Mouse (Mus musculus) ES-E14 (cell line): ENCODE results near the gene Ppm1n. TPM values are rescaled to one million over a fixed set of nuclear protein-coding genes. Genes with fewer than 3 reads are reported as not detected.

Experiments
- DNase-seq: peaks from one replicate; pipeline ENCODE4 v3.0.0-alpha.2; 2013; ENCODE audit warnings: low read depth, low spot score
- H3K27ac ChIP-seq: 2 replicates; pipeline ENCODE4 v1.5.1; 2012; ENCODE audit warnings: low read depth, mild to moderate bottlenecking, low read length, moderate library complexity, mixed read lengths; ENCODE audit not compliant: poor library complexity, insufficient read depth, severe bottlenecking
- H3K36me3 ChIP-seq: 2 replicates; pipeline ENCODE4 v1.6.1; 2012; ENCODE audit warnings: mild to moderate bottlenecking, low read length, moderate library complexity, mixed read lengths; ENCODE audit not compliant: control insufficient read depth, poor library complexity, insufficient read depth, severe bottlenecking
- H3K4me1 ChIP-seq, 2 experiments: fragments of 150-350 bp in 1 of 2; sonication (generic) in 1 of 2; 2 replicates each; pipeline ENCODE4 v1.6.1; 2012; ENCODE audit warnings: low read length in 2 of 2, mild to moderate bottlenecking in 1 of 2, mixed read lengths in 1 of 2; ENCODE audit not compliant: control insufficient read depth in 2 of 2, insufficient read depth in 2 of 2, poor library complexity in 1 of 2
- H3K4me3 ChIP-seq, 2 experiments: fragments of 150-350 bp in 1 of 2; sonication (generic) in 1 of 2; 2 replicates each; pipeline ENCODE4 v1.5.1; 2012; ENCODE audit warnings: low read length in 2 of 2, low read depth in 1 of 2, mild to moderate bottlenecking in 1 of 2, mixed read lengths in 1 of 2; ENCODE audit not compliant: insufficient read depth in 1 of 2, poor library complexity in 1 of 2, severe bottlenecking in 1 of 2
- H3K9ac ChIP-seq: 2 replicates; pipeline ENCODE4 v1.6.1; 2012; ENCODE audit warnings: low read depth, mild to moderate bottlenecking, low read length, mixed read lengths; ENCODE audit not compliant: poor library complexity, insufficient read depth, severe bottlenecking
- H3K9me3 ChIP-seq: fragments of 150-350 bp; sonication (generic); 2 replicates; pipeline ENCODE4 v1.6.1; 2012; ENCODE audit warnings: low read depth, mild to moderate bottlenecking, low read length; ENCODE audit not compliant: control insufficient read depth, insufficient read depth
- CHD2 ChIP-seq: IDR thresholded peaks from 2 replicates; pipeline ENCODE4 v1.6.1; 2014; ENCODE audit warnings: mild to moderate bottlenecking, low read depth, low read length, inconsistent platforms
- HCFC1 ChIP-seq: IDR thresholded peaks from 2 replicates; pipeline ENCODE4 v1.6.1; 2012; ENCODE audit warnings: low read length, inconsistent platforms, borderline replicate concordance; ENCODE audit not compliant: insufficient read depth
- MAFK ChIP-seq: IDR thresholded peaks from 2 replicates; pipeline ENCODE4 v1.6.1; 2014; ENCODE audit warnings: mild to moderate bottlenecking, low read depth, low read length, inconsistent platforms; ENCODE audit not compliant: insufficient read depth
- ZC3H11A ChIP-seq: IDR thresholded peaks from 2 replicates; pipeline ENCODE4 v1.6.1; 2012; ENCODE audit warnings: low read depth, mild to moderate bottlenecking, inconsistent platforms, low read length, borderline replicate concordance
- ZNF384 ChIP-seq: IDR thresholded peaks from 2 replicates; pipeline ENCODE4 v1.6.1; 2012; ENCODE audit warnings: low read depth, low read length, inconsistent platforms
- in situ Hi-C, 2 experiments: fragments of 600-800 bp; cut with MboI; formaldehyde crosslinking; loops; one replicate each; pipeline ENCODE4 v1.15.1; 2025; ENCODE audit warnings: low sequenced_read_pairs in 2 of 2, inconsistent platforms in 1 of 2; ENCODE audit not compliant: unreplicated experiment in 2 of 2
- total RNA-seq: library from RNA; depleted of rRNA; stranded (reverse); fragments of 300-350 nt; gene quantifications from 2 replicates; pipeline ENCODE4 v1.2.3, GENCODE M21; 2012

The Ppm1n gene
- total RNA-seq, 1 experiment, result 2.9 TPM

GRCm38 (mm10) chr7:19326359-19326758 lies 46.5 kb upstream of the Ppm1n start:
- Histone ChIP-seq H3K36me3 (no peaks in the 10 kb centered on the region), H3K9me3 (no peaks in the 10 kb centered on the region), H3K4me1 (peaks cover 0 to 10% of the 10 kb centered on the region in 2 experiments; a peak in 2 of 4 replicates), H3K4me3 (peak overlapping the region; percentile 4 to 44; a peak in 3 of 4 replicates), H3K27ac (no peak overlapping the region), H3K9ac (no peak overlapping the region)
- in situ Hi-C loops, result no loop called here
- peak; percentile 82 for DNase-seq
- TF ChIP-seq HCFC1, result no peak
- TF ChIP-seq CHD2, result no peak
- TF ChIP-seq ZC3H11A, result no peak
- no peak for TF ChIP-seq ZNF384
- TF ChIP-seq MAFK, result no peak

- no peak for DNase-seq
- Histone ChIP-seq H3K9me3 (no peaks in the 10 kb centered on the region), H3K9ac (no peak overlapping the region), H3K27ac (no peak overlapping the region), H3K4me1 (peaks cover 0 to 10% of the 10 kb centered on the region in 2 experiments; a peak in 2 of 4 replicates), H3K4me3 (no peak overlapping the region), H3K36me3 (no peaks in the 10 kb centered on the region)
- TF ChIP-seq ZC3H11A, result no peak
- no peak for TF ChIP-seq CHD2
- TF ChIP-seq MAFK, result no peak
- no peak for TF ChIP-seq ZNF384
- TF ChIP-seq HCFC1, result no peak
- in situ Hi-C loops, result no loop called here
Measured at GRCm38 (mm10) chr7:19325262-19326199, 45.7 kb upstream of the Ppm1n start.

- DNase-seq, result no peak
- Histone ChIP-seq H3K4me3 (no peak overlapping the region), H3K9ac (no peak overlapping the region), H3K36me3 (no peaks in the 10 kb centered on the region), H3K4me1 (peaks cover 0 to 13% of the 10 kb centered on the region in 2 experiments; a peak in 2 of 4 replicates), H3K9me3 (no peaks in the 10 kb centered on the region), H3K27ac (no peak overlapping the region)
- in situ Hi-C loops, result no loop called here
- TF ChIP-seq CHD2 (no peak), ZC3H11A (no peak), HCFC1 (no peak), ZNF384 (no peak), MAFK (no peak)
Measured at GRCm38 (mm10) chr7:19324221-19324620, 44.4 kb upstream of the Ppm1n start.

- TF ChIP-seq ZNF384 (no peak), ZC3H11A (no peak), MAFK (no peak), CHD2 (no peak), HCFC1 (no peak)
- no peaks in the 10 kb centered on the region for H3K9me3 ChIP-seq
- in situ Hi-C loops, result no loop called here
Measured at GRCm38 (mm10) chr7:19322489-19322888, 42.6 kb upstream of the Ppm1n start.

More at GRCm38 (mm10) chr7:19322489-19322888, 42.6 kb upstream of the Ppm1n start:
- Histone ChIP-seq H3K9ac (no peak overlapping the region), H3K27ac (no peak overlapping the region), H3K4me3 (no peak overlapping the region), H3K4me1 (peaks cover 0 to 8% of the 10 kb centered on the region in 2 experiments; a peak in 2 of 4 replicates), H3K36me3 (no peaks in the 10 kb centered on the region)
- no peak for DNase-seq
